ENCODE assay signal across 26 mouse cellular contexts in the genomic region with DNA sequence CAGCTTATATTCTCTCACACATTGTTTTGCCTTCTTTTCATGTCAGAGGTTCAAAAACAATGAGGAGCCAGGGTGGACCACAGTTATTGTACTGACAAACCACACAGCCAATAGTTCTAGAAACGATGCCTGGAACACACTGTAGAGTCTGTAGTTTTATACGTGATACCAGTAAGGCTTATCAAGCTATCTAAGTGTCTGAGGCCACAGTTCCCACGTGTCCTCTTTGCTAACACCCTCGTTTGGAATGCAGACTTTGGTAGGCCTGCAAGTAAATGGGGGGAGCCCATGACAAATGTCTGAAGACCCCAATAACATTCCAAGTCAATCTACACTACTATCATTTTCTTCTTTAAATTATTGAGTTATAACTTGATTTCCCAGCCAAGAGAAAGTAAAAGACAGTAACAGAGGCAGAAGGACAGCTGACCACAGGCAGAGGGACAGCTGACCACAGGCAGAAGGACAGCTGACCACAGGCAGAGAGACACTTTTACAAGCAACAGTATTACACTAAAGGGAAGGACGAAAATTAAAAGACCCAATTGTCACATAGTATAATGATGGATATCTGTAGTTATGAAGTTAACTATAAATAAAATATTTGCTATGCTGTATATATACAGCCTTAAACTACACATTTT. TPM values are rescaled to one million over a fixed set of nuclear protein-coding genes. Genes with fewer than 3 reads are reported as not detected.
DNase-seq lines count a peak whose midpoint lies in the region; ATAC-seq and TF ChIP-seq lines count a peak whose summit lies in the region.
"Had no signal": no experiment of that assay in that cellular context is flagged by ENCODE, and none has a peak within 500 bp of the region (broad histone marks: within the 10 kb centered on the region; RNA-seq: fewer than 3 reads in every experiment).

No protein-coding gene starts in this region.

- WGBS in heart, embryonic 13.5 days = 59% methylated on average over 5 of the region's 5 CpGs
- WGBS in liver, embryonic 15.5 days (ENCODE audit: insufficient replicate concordance) = 26% methylated on average over 5 of the region's 5 CpGs
- WGBS in liver, embryonic 11.5 days = 50% methylated on average over 5 of the region's 5 CpGs

- ATAC-seq in heart, embryonic 13.5 days (ENCODE audit: extremely low read depth, insufficient number of reproducible peaks, low FRiP score, low TSS enrichment) = no peak
- no peak for ATAC-seq in liver, embryonic 15.5 days (ENCODE audit: insufficient read depth)
- ATAC-seq in liver, embryonic 11.5 days (replicated peaks; ENCODE audit: low FRiP score) = no peak
- ATAC-seq in megakaryocyte, adult 5-6 weeks (ENCODE audit: poor library complexity, severe bottlenecking) = 0 out of 2 replicates have a peak, but pooled peaks have one; percentile 2
- ATAC-seq in cerebellum, adult (ENCODE audit: insufficient number of reproducible peaks, low FRiP score, low TSS enrichment) = no peak
- ATAC-seq: forebrain, embryonic 14.5 days; inflammation-experienced regulatory T-cells, adult 6 months had no signal

- no peak overlapping the region for H3K4me3 ChIP-seq in heart, embryonic 13.5 days
- H3K4me3 ChIP-seq in liver, embryonic 15.5 days (replicated peaks) = no peak overlapping the region
- no peak overlapping the region for H3K4me3 ChIP-seq in liver, embryonic 11.5 days (ENCODE audit: low read depth, low read length)
- no peak overlapping the region for H3K4me3 ChIP-seq in MEL (ENCODE audit: control insufficient read depth in 1 of 2, insufficient read depth in 1 of 2, low read depth in 2 of 2, low read length in 2 of 2)
- H3K4me3 ChIP-seq: heart, adult 2 months; hindbrain, embryonic 10.5 days; hindbrain, embryonic 15.5 days; limb, embryonic 12.5 days; midbrain, embryonic 12.5 days had no signal

- no peak for TF ChIP-seq POLR2A in MEL (IDR thresholded peaks at IDR 0.05; ENCODE audit: control insufficient read depth in 1 of 2, insufficient read depth in 1 of 2, low read depth in 1 of 2, low read length in 2 of 2, poor library complexity in 1 of 2)

- no peak for TF ChIP-seq CTCF in MEL (IDR thresholded peaks at IDR 0.05 in 2 of 3, conservative IDR thresholded peaks at IDR 0.05 in 1 of 3; ENCODE audit: control insufficient read depth in 1 of 3, insufficient read depth in 1 of 3, low read depth in 2 of 3, low read length in 3 of 3, poor library complexity in 1 of 3, severe bottlenecking in 1 of 3)

- peaks cover 14% of the 10 kb centered on the region for H3K4me1 ChIP-seq in heart, embryonic 13.5 days
- H3K4me1 ChIP-seq in liver, embryonic 15.5 days (replicated peaks) = peaks cover 19% of the 10 kb centered on the region
- peaks cover 8% of the 10 kb centered on the region; the same call in 1 of the 2 replicates for H3K4me1 ChIP-seq in liver, embryonic 11.5 days (replicated peaks; ENCODE audit: control insufficient read depth, insufficient read depth, low read length)
- peaks cover 10 to 16% of the 10 kb centered on the region in 2 experiments for H3K4me1 ChIP-seq in MEL (ENCODE audit: control insufficient read depth in 1 of 2, insufficient read depth in 2 of 2, low read length in 2 of 2)
- H3K4me1 ChIP-seq: hindbrain, embryonic 10.5 days; hindbrain, embryonic 15.5 days; limb, embryonic 12.5 days; midbrain, embryonic 12.5 days had no signal

- no peak for TF ChIP-seq RAD21 in MEL (IDR thresholded peaks at IDR 0.05; ENCODE audit: low read depth, low read length)

- TF ChIP-seq EP300 in MEL (IDR thresholded peaks at IDR 0.05; ENCODE audit: low read depth in 1 of 2, low read length in 2 of 2) = no peak

- H3K9me3 ChIP-seq in heart, embryonic 13.5 days = no peaks in the 10 kb centered on the region
- H3K9me3 ChIP-seq in liver, embryonic 15.5 days (replicated peaks) = no peaks in the 10 kb centered on the region
- no peaks in the 10 kb centered on the region for H3K9me3 ChIP-seq in liver, embryonic 11.5 days (ENCODE audit: control insufficient read depth, low read length)
- no peaks in the 10 kb centered on the region for H3K9me3 ChIP-seq in MEL (replicated peaks; ENCODE audit: insufficient read depth, low read length)
- H3K9me3 ChIP-seq: hindbrain, embryonic 10.5 days; hindbrain, embryonic 15.5 days; limb, embryonic 12.5 days; midbrain, embryonic 12.5 days had no signal

- no peak overlapping the region for H3K9ac ChIP-seq in heart, embryonic 13.5 days
- H3K9ac ChIP-seq in liver, embryonic 15.5 days = no peak overlapping the region
- no peak overlapping the region for H3K9ac ChIP-seq in liver, embryonic 11.5 days (ENCODE audit: low read depth, low read length)
- no peak overlapping the region for H3K9ac ChIP-seq in MEL (ENCODE audit: control insufficient read depth, low read depth, low read length, poor library complexity, severe bottlenecking)
- H3K9ac ChIP-seq: hindbrain, embryonic 15.5 days; limb, embryonic 12.5 days; midbrain, embryonic 12.5 days had no signal

- H3K27me3 ChIP-seq in heart, embryonic 13.5 days (replicated peaks) = no peaks in the 10 kb centered on the region
- no peaks in the 10 kb centered on the region for H3K27me3 ChIP-seq in liver, embryonic 15.5 days
- no peaks in the 10 kb centered on the region for H3K27me3 ChIP-seq in liver, embryonic 11.5 days (replicated peaks; ENCODE audit: control insufficient read depth, insufficient read depth, low read length)
- no peaks in the 10 kb centered on the region for H3K27me3 ChIP-seq in MEL (ENCODE audit: control insufficient read depth in 1 of 2, insufficient read depth in 2 of 2, low read length in 2 of 2)
- H3K27me3 ChIP-seq: hindbrain, embryonic 15.5 days; limb, embryonic 12.5 days; midbrain, embryonic 12.5 days had no signal

- peaks cover 86% of the 10 kb centered on the region for H3K36me3 ChIP-seq in heart, embryonic 13.5 days
- peaks cover 72% of the 10 kb centered on the region for H3K36me3 ChIP-seq in liver, embryonic 15.5 days (replicated peaks)
- peaks cover 25% of the 10 kb centered on the region for H3K36me3 ChIP-seq in liver, embryonic 11.5 days (ENCODE audit: control insufficient read depth, insufficient read depth, low read length)
- H3K36me3 ChIP-seq in MEL (ENCODE audit: control insufficient read depth in 1 of 2, insufficient read depth in 2 of 2, low read length in 2 of 2) = peaks cover 17 to 20% of the 10 kb centered on the region in 2 experiments

- H3K4me2 ChIP-seq in heart, embryonic 13.5 days = no peak overlapping the region
- H3K4me2 ChIP-seq in liver, embryonic 15.5 days = no peak overlapping the region
- H3K4me2 ChIP-seq in liver, embryonic 11.5 days = no peak overlapping the region
- H3K4me2 ChIP-seq: hindbrain, embryonic 15.5 days; limb, embryonic 12.5 days; midbrain, embryonic 12.5 days had no signal

- no peak for DNase-seq in heart, adult 8-10 months (ENCODE audit: low spot score)
- no peak for DNase-seq in liver, embryonic 11.5 days (ENCODE audit: low spot score)
- no peak for DNase-seq in MEL (ENCODE audit: low read depth, low spot score)
- DNase-seq in kidney, adult 11 months = no peak
- DNase-seq: adrenal gland, postnatal 25 days; cerebellum, adult 8-10 months; cerebellum, postnatal 25 days; heart, adult 2 months; heart, postnatal 14 days; kidney, adult 18-20 months; layer of hippocampus, adult 9-11 months; lung, adult 18-20 months; lung, postnatal 10 days; right cerebral cortex, postnatal 14 days; thymus, adult 2 months; thymus, postnatal 36 days had no signal

- H3K79me2 ChIP-seq in MEL (ENCODE audit: control insufficient read depth, insufficient read depth, low read length, poor library complexity) = no peaks in the 10 kb centered on the region; the same call in 1 of the 2 replicates

- 0 out of 2 replicates have a peak overlapping the region, but pooled peaks have one; percentile 24 for H3K27ac ChIP-seq in heart, embryonic 13.5 days (replicated peaks)
- peak overlapping the region; percentile 42; the same call in 1 of the 2 replicates for H3K27ac ChIP-seq in liver, embryonic 15.5 days (replicated peaks)
- H3K27ac ChIP-seq in liver, embryonic 11.5 days (ENCODE audit: low read depth, low read length) = no peak overlapping the region
- no peak overlapping the region for H3K27ac ChIP-seq in MEL (ENCODE audit: control insufficient read depth, low read depth, low read length)
- H3K27ac ChIP-seq: hindbrain, embryonic 10.5 days; hindbrain, embryonic 15.5 days; limb, embryonic 12.5 days; midbrain, embryonic 12.5 days had no signal

TF ChIP-seq in MEL, 35 proteins besides CTCF, POLR2A, EP300 and RAD21:
- TF ChIP-seq GABPA (IDR thresholded peaks at IDR 0.05; ENCODE audit: low read depth, low read length) = no peak
- TF ChIP-seq CHD2 (IDR thresholded peaks at IDR 0.05; ENCODE audit: low read length) = no peak
- TF ChIP-seq POLR2AphosphoS2 (IDR thresholded peaks at IDR 0.05; ENCODE audit: low read length) = no peak
- TF ChIP-seq MXI1 (IDR thresholded peaks at IDR 0.05; ENCODE audit: low read depth, low read length) = no peak
- no peak for TF ChIP-seq MYB (IDR thresholded peaks at IDR 0.05; ENCODE audit: low read depth, low read length)
- TF ChIP-seq CHD1 (IDR thresholded peaks at IDR 0.05; ENCODE audit: low read depth, low read length) = no peak
- no peak for TF ChIP-seq MAZ (IDR thresholded peaks at IDR 0.05; ENCODE audit: low read depth, low read length)
- TF ChIP-seq USF1 (IDR thresholded peaks at IDR 0.05; ENCODE audit: low read depth, low read length) = peak; percentile 52

RNA-seq across cellular contexts. Expression of a gene that starts 21.2 kb away (rescaled TPM):
- polyA plus RNA-seq in heart, embryonic 13.5 days (2015; fragmentation: Nextera tagmentation; extraction: Ambion mirVana) = 124 and 134 TPM in 2 replicates
- 100 to 1,000 TPM; 329 to 372 (median 356) TPM for total RNA-seq in heart, adult 8-10 months (2022)
- polyA plus RNA-seq in liver, embryonic 15.5 days (2015; fragmentation: Nextera tagmentation; extraction: Ambion mirVana) = 79.7 and 86.7 TPM in 2 replicates
- 97.7 and 100 TPM in 2 replicates for polyA plus RNA-seq in liver, embryonic 11.5 days (2014; fragmentation: Nextera tagmentation; extraction: Ambion mirVana)
- total RNA-seq in MEL (2012; rRNA removed) = 33.9 and 39.6 TPM in 2 replicates
- 10 to 100 TPM; 61.9 to 89.2 TPM for polyA plus RNA-seq in MEL (2012; ENCODE audit: insufficient read depth in 1 of 2, insufficient read length in 2 of 2, low read depth in 1 of 2, low replicate concordance in 2 of 2, missing spikeins in 1 of 2)
- total RNA-seq in megakaryocyte, adult 5-6 weeks (2015) = 255 and 267 TPM in 2 replicates
- 110 TPM in 2 replicates for total RNA-seq in megakaryocyte, adult 5-6 weeks (2017)

Comparison
In these comparisons a context has a peak if more than half of its experiments do, and no peak if none do; other contexts are left out.
1. H3K27ac ChIP-seq: peak in heart, embryonic 13.5 days (single experiment) and liver, embryonic 15.5 days (single experiment); none in liver, embryonic 11.5 days (single experiment) and MEL (single experiment).